Mouse (Mus musculus): ENCODE results near the gene Frem2.

Frem2 gene

DNA sequence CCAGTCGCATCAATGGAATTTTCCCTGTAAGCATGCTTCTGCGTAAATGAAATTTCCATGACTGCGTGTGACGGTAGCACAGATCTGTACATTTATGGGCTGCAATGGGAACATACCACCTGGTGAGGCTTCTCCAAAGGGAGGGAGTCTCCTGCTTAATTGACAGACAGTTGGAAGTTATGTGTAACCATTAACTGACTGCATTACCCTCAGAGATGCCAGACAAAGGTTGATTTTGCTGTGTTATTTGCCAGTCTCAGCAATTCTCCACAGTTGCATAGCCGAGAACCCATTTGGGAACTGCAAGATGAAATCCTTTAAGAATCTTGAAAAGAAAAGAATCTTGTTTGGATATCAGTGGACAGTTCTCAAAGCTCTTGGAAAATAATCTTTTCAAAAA lies 185.1 kb downstream of the Frem2 start:
- no peak for DNase-seq (ENCODE audit: low read depth in 1 of 2, low spot score in 2 of 2)

DNA sequence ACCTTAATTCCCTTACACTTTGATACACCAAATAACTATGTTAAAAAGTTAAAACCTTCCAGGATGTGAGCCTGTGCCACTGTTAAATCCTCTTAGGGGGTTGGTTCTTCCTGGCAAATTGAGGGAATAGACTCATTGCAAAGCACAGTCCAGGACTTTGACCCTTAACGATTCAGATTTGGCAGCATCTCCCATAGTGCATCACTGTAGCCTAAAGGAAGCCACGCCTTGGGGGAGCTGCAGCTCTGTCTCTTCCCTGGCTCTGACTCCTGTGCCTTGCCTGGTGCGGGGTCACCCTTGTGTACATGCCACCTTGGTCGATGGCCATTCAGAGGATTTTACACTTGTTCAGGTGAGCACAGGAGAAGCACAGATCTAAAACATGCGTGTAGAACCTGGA lies 187.5 kb downstream of the Frem2 start:
- no peak for DNase-seq (ENCODE audit: low read depth in 1 of 2, low spot score in 2 of 2)

- DNase-seq (ENCODE audit: low read depth in 1 of 2, low spot score in 2 of 2): no peak
Observed at GRCm38 (mm10) chr3:53467356-53467755, 189.8 kb downstream of the Frem2 start.

DNA sequence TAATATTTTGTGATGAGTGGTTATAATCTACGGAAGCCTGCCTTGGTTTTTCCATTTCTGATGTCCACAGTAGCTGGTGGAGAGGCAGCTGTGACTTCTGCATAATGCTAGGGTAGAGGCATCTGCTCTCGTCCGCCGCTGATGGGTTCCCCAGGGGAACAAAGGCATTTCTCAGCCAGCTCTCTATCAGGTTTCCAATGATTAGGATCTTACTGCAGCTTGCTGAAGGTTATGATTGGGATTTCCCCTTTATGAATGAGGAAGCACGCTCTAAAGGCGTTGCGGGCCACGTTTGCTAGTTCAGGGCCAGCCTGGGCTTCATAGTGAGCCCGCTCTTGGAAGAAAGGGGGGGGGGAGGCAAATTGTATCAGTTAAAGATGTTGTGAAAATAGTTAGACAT lies 190.7 kb downstream of the Frem2 start:
- DNase-seq (ENCODE audit: low read depth in 1 of 2, low spot score in 2 of 2): no peak

DNA sequence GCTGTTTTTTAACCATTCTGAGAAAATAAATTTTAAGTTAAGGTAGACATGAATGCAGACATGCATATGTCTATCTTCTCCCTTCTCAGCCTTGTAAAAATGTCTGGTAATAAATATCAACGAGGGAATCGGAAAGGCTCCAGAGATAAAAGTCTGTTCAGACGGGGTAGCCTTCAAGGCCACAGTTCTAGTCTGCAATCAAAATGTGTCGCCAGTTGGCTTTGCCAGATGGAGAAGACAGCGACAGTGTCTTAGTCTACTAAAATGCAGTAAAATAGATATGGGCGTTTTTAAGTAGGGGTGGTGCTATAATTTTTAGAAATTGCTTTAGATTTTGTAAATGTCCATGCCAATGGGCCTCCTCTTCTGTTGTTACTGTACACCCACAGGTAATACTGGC lies 191.8 kb downstream of the Frem2 start:
- no peak for DNase-seq (ENCODE audit: low read depth in 1 of 2, low spot score in 2 of 2)

GRCm38 (mm10) chr3:53464146-53464698 lies 192.9 kb downstream of the Frem2 start:
- DNase-seq (ENCODE audit: low read depth in 1 of 2, low spot score in 2 of 2): no peak
